Mouse (Mus musculus) ES-E14 (cell line): ENCODE data around the gene Klhl1. TPM values are rescaled to one million over a fixed set of nuclear protein-coding genes. Genes with fewer than 3 reads are reported as not detected.

ENCODE experiments used
- DNase-seq: peaks from one replicate; pipeline ENCODE4 v3.0.0-alpha.2; 2013; ENCODE audit warnings: low read depth, low spot score
- H3K27ac ChIP-seq: 2 replicates; pipeline ENCODE4 v1.5.1; 2012; ENCODE audit warnings: low read depth, mild to moderate bottlenecking, low read length, moderate library complexity, mixed read lengths; ENCODE audit not compliant: poor library complexity, insufficient read depth, severe bottlenecking
- H3K36me3 ChIP-seq: 2 replicates; pipeline ENCODE4 v1.6.1; 2012; ENCODE audit warnings: mild to moderate bottlenecking, low read length, moderate library complexity, mixed read lengths; ENCODE audit not compliant: control insufficient read depth, poor library complexity, insufficient read depth, severe bottlenecking
- H3K4me1 ChIP-seq, 2 experiments: fragments of 150-350 bp in 1 of 2; sonication (generic) in 1 of 2; 2 replicates each; pipeline ENCODE4 v1.6.1; 2012; ENCODE audit warnings: low read length in 2 of 2, mild to moderate bottlenecking in 1 of 2, mixed read lengths in 1 of 2; ENCODE audit not compliant: control insufficient read depth in 2 of 2, insufficient read depth in 2 of 2, poor library complexity in 1 of 2
- H3K4me3 ChIP-seq, 2 experiments: fragments of 150-350 bp in 1 of 2; sonication (generic) in 1 of 2; 2 replicates each; pipeline ENCODE4 v1.5.1; 2012; ENCODE audit warnings: low read length in 2 of 2, low read depth in 1 of 2, mild to moderate bottlenecking in 1 of 2, mixed read lengths in 1 of 2; ENCODE audit not compliant: insufficient read depth in 1 of 2, poor library complexity in 1 of 2, severe bottlenecking in 1 of 2
- H3K9ac ChIP-seq: 2 replicates; pipeline ENCODE4 v1.6.1; 2012; ENCODE audit warnings: low read depth, mild to moderate bottlenecking, low read length, mixed read lengths; ENCODE audit not compliant: poor library complexity, insufficient read depth, severe bottlenecking
- H3K9me3 ChIP-seq: fragments of 150-350 bp; sonication (generic); 2 replicates; pipeline ENCODE4 v1.6.1; 2012; ENCODE audit warnings: low read depth, mild to moderate bottlenecking, low read length; ENCODE audit not compliant: control insufficient read depth, insufficient read depth
- CHD2 ChIP-seq: IDR thresholded peaks from 2 replicates; pipeline ENCODE4 v1.6.1; 2014; ENCODE audit warnings: mild to moderate bottlenecking, low read depth, low read length, inconsistent platforms
- HCFC1 ChIP-seq: IDR thresholded peaks from 2 replicates; pipeline ENCODE4 v1.6.1; 2012; ENCODE audit warnings: low read length, inconsistent platforms, borderline replicate concordance; ENCODE audit not compliant: insufficient read depth
- MAFK ChIP-seq: IDR thresholded peaks from 2 replicates; pipeline ENCODE4 v1.6.1; 2014; ENCODE audit warnings: mild to moderate bottlenecking, low read depth, low read length, inconsistent platforms; ENCODE audit not compliant: insufficient read depth
- ZC3H11A ChIP-seq: IDR thresholded peaks from 2 replicates; pipeline ENCODE4 v1.6.1; 2012; ENCODE audit warnings: low read depth, mild to moderate bottlenecking, inconsistent platforms, low read length, borderline replicate concordance
- ZNF384 ChIP-seq: IDR thresholded peaks from 2 replicates; pipeline ENCODE4 v1.6.1; 2012; ENCODE audit warnings: low read depth, low read length, inconsistent platforms
- in situ Hi-C, 2 experiments: fragments of 600-800 bp; cut with MboI; formaldehyde crosslinking; loops; one replicate each; pipeline ENCODE4 v1.15.1; 2025; ENCODE audit warnings: low sequenced_read_pairs in 2 of 2, inconsistent platforms in 1 of 2; ENCODE audit not compliant: unreplicated experiment in 2 of 2
- total RNA-seq: library from RNA; depleted of rRNA; stranded (reverse); fragments of 300-350 nt; gene quantifications from 2 replicates; pipeline ENCODE4 v1.2.3, GENCODE M21; 2012

Gene Klhl1
- total RNA-seq, 1 experiment = not detected

- in situ Hi-C loops = no loop called here
- Histone ChIP-seq H3K36me3 (no peaks in the 10 kb centered on the region), H3K9ac (no peak overlapping the region), H3K9me3 (no peaks in the 10 kb centered on the region), H3K4me1 (no peaks in the 10 kb centered on the region), H3K27ac (no peak overlapping the region), H3K4me3 (no peak overlapping the region)
- no peak for DNase-seq
- no peak for TF ChIP-seq MAFK
- TF ChIP-seq ZNF384 = no peak
Measured at GRCm38 (mm10) chr14:96174546-96174945, 344.4 kb downstream of the Klhl1 start.

DNA sequence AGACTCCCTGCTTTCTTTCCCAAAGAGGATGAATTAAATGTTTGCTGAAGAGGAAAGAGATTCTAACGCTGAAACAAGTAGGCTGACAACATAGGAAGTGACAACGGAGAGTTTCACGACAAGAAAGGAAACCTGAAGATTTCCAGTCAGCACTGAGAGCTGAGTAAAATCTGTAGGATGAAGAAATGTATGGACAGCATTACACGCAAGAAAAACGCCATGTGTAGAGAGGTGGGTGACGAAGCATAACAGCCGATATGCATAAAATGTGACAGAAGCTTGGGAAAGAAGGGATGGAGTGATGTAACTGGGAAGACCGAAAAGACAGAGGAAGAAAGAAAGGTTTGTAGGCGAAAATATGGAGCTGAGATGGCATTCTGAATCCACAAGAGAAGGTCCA, 375.8 kb downstream of the Klhl1 start:
- no peaks in the 10 kb centered on the region for H3K9me3 ChIP-seq
- H3K27ac ChIP-seq = no peak overlapping the region
- H3K9ac ChIP-seq = no peak overlapping the region
- TF ChIP-seq MAFK (no peak), ZNF384 (no peak), ZC3H11A (no peak), HCFC1 (no peak), CHD2 (no peak)
- H3K36me3 ChIP-seq = no peaks in the 10 kb centered on the region
- no peak overlapping the region for H3K4me3 ChIP-seq
- H3K4me1 ChIP-seq = no peaks in the 10 kb centered on the region
- no peak for DNase-seq
- in situ Hi-C loops = no loop called here

DNA sequence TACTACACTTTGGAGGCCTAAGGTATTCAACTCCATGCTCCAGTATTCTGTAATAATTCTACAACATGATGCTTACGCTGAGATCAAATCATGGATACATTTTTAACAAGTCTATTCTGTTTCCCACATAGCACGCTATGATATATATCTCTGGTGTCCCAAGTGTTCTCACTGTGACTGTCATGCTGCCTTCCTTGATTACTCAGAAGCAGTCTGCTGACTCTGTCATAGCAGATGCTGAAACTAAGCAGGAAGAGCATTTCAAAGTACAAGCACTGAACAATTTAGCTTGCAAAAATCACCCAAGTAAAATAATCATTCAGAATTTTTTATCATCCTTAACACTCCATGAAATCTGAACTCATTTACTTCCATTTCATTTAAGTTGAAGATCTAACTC, 378.7 kb downstream of the Klhl1 start:
- H3K4me3 ChIP-seq = no peak overlapping the region
- no peak for TF ChIP-seq ZNF384
- H3K36me3 ChIP-seq = no peaks in the 10 kb centered on the region
- H3K9me3 ChIP-seq = no peaks in the 10 kb centered on the region
- no peak overlapping the region for H3K27ac ChIP-seq
- in situ Hi-C loops = no loop called here
- H3K9ac ChIP-seq = no peak overlapping the region
- no peak for DNase-seq
- H3K4me1 ChIP-seq = no peaks in the 10 kb centered on the region

- Histone ChIP-seq H3K27ac (no peak overlapping the region), H3K36me3 (no peaks in the 10 kb centered on the region), H3K9me3 (no peaks in the 10 kb centered on the region), H3K9ac (no peak overlapping the region), H3K4me1 (no peaks in the 10 kb centered on the region), H3K4me3 (no peak overlapping the region)
- peak; percentile 7 for DNase-seq
- TF ChIP-seq ZNF384 = no peak
- no peak for TF ChIP-seq MAFK
- TF ChIP-seq CHD2 = no peak
- TF ChIP-seq HCFC1 = no peak
- TF ChIP-seq ZC3H11A = no peak
- in situ Hi-C loops = no loop called here
Measured at GRCm38 (mm10) chr14:96107396-96107795, 411.5 kb downstream of the Klhl1 start.

- Histone ChIP-seq H3K36me3 (no peaks in the 10 kb centered on the region), H3K9me3 (no peaks in the 10 kb centered on the region), H3K27ac (no peak overlapping the region), H3K4me3 (no peak overlapping the region), H3K4me1 (no peaks in the 10 kb centered on the region), H3K9ac (no peak overlapping the region)
- no peak for TF ChIP-seq MAFK
- TF ChIP-seq HCFC1 = no peak
- TF ChIP-seq ZC3H11A = no peak
- TF ChIP-seq ZNF384 = no peak
- no peak for DNase-seq
- in situ Hi-C loops = no loop called here
Measured at GRCm38 (mm10) chr14:96081681-96082207, 437.2 kb downstream of the Klhl1 start.
